Comparison of ENCODE assay signal across 17 mouse cellular contexts in genomic region chr4:33075776-33076524, GRCm38 (mm10). TPM values are rescaled to one million over a fixed set of nuclear protein-coding genes. Genes with fewer than 3 reads are reported as not detected.
"Had no signal": no experiment of that assay in that cellular context is flagged by ENCODE, and none has a peak within 500 bp of the region (broad histone marks: within the 10 kb centered on the region; RNA-seq: fewer than 3 reads in every experiment).

No protein-coding gene starts in this region.

- H3K9me3 ChIP-seq: limb, embryonic 12.5 days; liver, embryonic 13.5 days; lung, embryonic 15.5 days; midbrain, embryonic 12.5 days; neural tube, embryonic 12.5 days had no signal

- H3K4me1 ChIP-seq: lung, embryonic 15.5 days had no signal

- ATAC-seq: liver, postnatal 0 days had no signal

- H3K27me3 ChIP-seq: limb, embryonic 12.5 days; liver, embryonic 13.5 days; lung, embryonic 15.5 days; neural tube, embryonic 12.5 days had no signal

- H3K9ac ChIP-seq: limb, embryonic 12.5 days; liver, embryonic 13.5 days; liver, postnatal 0 days; lung, embryonic 15.5 days; midbrain, embryonic 12.5 days; neural tube, embryonic 12.5 days had no signal

- H3K27ac ChIP-seq: limb, embryonic 12.5 days; liver, embryonic 13.5 days; lung, embryonic 15.5 days; macrophage; midbrain, embryonic 12.5 days; neural tube, embryonic 12.5 days had no signal

- H3K4me3 ChIP-seq: limb, embryonic 12.5 days; liver, embryonic 13.5 days; lung, embryonic 15.5 days; megakaryocyte, embryonic 14.5 days; midbrain, embryonic 12.5 days; neural tube, embryonic 12.5 days had no signal

- H3K36me3 ChIP-seq: limb, embryonic 12.5 days; liver, embryonic 13.5 days; lung, embryonic 15.5 days; midbrain, embryonic 12.5 days; neural tube, embryonic 12.5 days had no signal

- H3K4me2 ChIP-seq: limb, embryonic 12.5 days; liver, embryonic 13.5 days; lung, embryonic 15.5 days; midbrain, embryonic 12.5 days; neural tube, embryonic 12.5 days had no signal

- DNase-seq: kidney, adult 18-20 months; kidney, postnatal 25 days; liver; liver, embryonic 13.5 days; liver, postnatal 0 days; lung, postnatal 14 days; spleen, adult 18-20 months; thymus, adult 18-20 months; thymus, postnatal 14 days had no signal

RNA-seq across cellular contexts. Expression of gene Gabrr2, which starts 13.2 kb away (rescaled TPM):
- polyA plus RNA-seq: liver, embryonic 13.5 days; liver, postnatal 0 days; macrophage had no signal

RNA-seq across cellular contexts. Expression of gene Gabrr1, which starts 56.4 kb away (rescaled TPM):
- polyA plus RNA-seq: kidney, embryonic 16.5 days; limb, embryonic 12.5 days; liver, embryonic 13.5 days; liver, postnatal 0 days; lung, embryonic 15.5 days; macrophage; midbrain, embryonic 12.5 days; neural tube, embryonic 12.5 days; stomach, embryonic 14.5 days had no signal
